Mouse (Mus musculus): ENCODE results near the gene Ccdc124. TPM values are rescaled to one million over a fixed set of nuclear protein-coding genes. Genes with fewer than 3 reads are reported as not detected.
"Not testable (repeated sequence)": the region's sequence is repeated elsewhere in the genome, so short reads cannot be mapped to it uniquely, and the experiment has no call there.

Gene Ccdc124
- polyA plus RNA-seq, 1 experiment from 2014 or later, result 102 TPM

DNA sequence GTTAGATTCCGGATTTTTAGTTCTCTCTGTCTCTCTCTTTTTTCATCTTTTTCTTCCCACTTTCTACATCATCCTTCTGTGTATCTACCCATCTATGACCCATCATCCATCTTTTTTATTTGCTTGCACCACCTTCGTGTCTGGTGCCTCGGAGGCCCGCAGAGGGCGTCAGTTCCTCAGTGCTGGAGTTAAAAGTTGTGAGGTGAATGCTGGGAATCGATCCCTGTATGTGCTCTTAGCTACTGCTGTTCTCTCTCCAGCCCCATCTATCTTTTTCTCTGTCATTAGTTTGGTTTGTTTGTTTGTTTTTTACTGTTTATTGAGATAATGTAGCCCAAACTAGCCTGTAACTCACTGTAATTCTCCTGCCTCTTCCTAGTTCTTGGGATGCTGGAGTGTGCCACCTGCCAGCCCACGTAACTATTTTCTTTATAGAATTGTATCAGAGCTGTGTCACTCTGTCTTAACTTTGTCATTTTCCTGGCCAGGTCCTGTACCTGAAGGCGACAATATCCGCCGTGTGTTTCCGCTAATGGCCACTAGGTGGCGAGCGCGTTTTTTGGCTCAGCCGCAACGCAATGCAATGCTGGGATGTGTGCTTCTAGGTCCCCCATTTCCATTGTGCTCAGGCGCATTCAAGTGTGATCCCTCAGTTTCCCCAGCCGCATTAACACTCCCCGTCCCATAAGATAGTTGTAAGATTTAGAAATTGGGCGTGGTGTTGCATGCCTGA, 24.1 kb upstream of the Ccdc124 start:
- Histone ChIP-seq H3K4me1 (ENCODE audit: control insufficient read depth, insufficient read depth, low read length) (peaks cover 13% of the 10 kb centered on the region; the same call in 1 of the 2 replicates), H3K36me3 (ENCODE audit: control insufficient read depth, insufficient read depth, low read length) (peaks cover 25% of the 10 kb centered on the region), H3K27me3 (ENCODE audit: control insufficient read depth, insufficient read depth, low read length) (peaks cover 5% of the 10 kb centered on the region), H3K9ac (replicated peaks; ENCODE audit: low read depth, low read length) (peak overlapping the region; percentile 92), H3K9me3 (ENCODE audit: control insufficient read depth, low read depth, low read length) (no peaks in the 10 kb centered on the region), H3K4me2 (replicated peaks; ENCODE audit: low read depth, low read length) (peak overlapping the region; percentile 65), H3K27ac (ENCODE audit: low read length) (peak overlapping the region; percentile 77), H3K4me3 (ENCODE audit: low read depth, low read length) (peak overlapping the region; percentile 84)
- peak; percentile 33; the same call in 1 of the 2 replicates for ATAC-seq (ENCODE audit: insufficient number of reproducible peaks, insufficient read depth, low FRiP score, low read depth)
- WGBS, result under 1% methylated on average over 20 of the region's 20 CpGs

- Histone ChIP-seq H3K4me2 (replicated peaks; ENCODE audit: low read depth, low read length) (peak within 1 kb of the TSS; percentile 87), H3K27ac (ENCODE audit: low read length) (peak within 1 kb of the TSS; percentile 77), H3K9ac (replicated peaks; ENCODE audit: low read depth, low read length) (peak within 1 kb of the TSS; percentile 92), H3K36me3 (ENCODE audit: control insufficient read depth, insufficient read depth, low read length) (peaks cover 25% of the 10 kb centered on the region), H3K27me3 (ENCODE audit: control insufficient read depth, insufficient read depth, low read length) (peaks cover 9% of the 10 kb centered on the region), H3K4me1 (ENCODE audit: control insufficient read depth, insufficient read depth, low read length) (peaks cover 20% of the 10 kb centered on the region; the same call in 1 of the 2 replicates), H3K9me3 (ENCODE audit: control insufficient read depth, low read depth, low read length) (no peaks in the 10 kb centered on the region), H3K4me3 (ENCODE audit: low read depth, low read length) (peak within 1 kb of the TSS; percentile 84)
- WGBS, result under 1% methylated on average over 57 of the region's 60 CpGs
- peak; percentile 98 for ATAC-seq (ENCODE audit: insufficient number of reproducible peaks, insufficient read depth, low FRiP score, low read depth)
Measured at GRCm38 (mm10) chr8:70897021-70897680, 23.4 kb upstream of the Ccdc124 start, which contains the start of gene Rpl18a. Gene Rpl18a (minus strand): TSS chr8:70897412.

- H3K9ac ChIP-seq (replicated peaks; ENCODE audit: low read depth, low read length), result peak overlapping the region; percentile 92
- H3K36me3 ChIP-seq (ENCODE audit: control insufficient read depth, insufficient read depth, low read length), result peaks cover 25% of the 10 kb centered on the region
- no peaks in the 10 kb centered on the region for H3K9me3 ChIP-seq (ENCODE audit: control insufficient read depth, low read depth, low read length)
- WGBS, result 2% methylated on average over 25 of the region's 25 CpGs
- peaks cover 20% of the 10 kb centered on the region; the same call in 1 of the 2 replicates for H3K4me1 ChIP-seq (ENCODE audit: control insufficient read depth, insufficient read depth, low read length)
- peak overlapping the region; percentile 84 for H3K4me3 ChIP-seq (ENCODE audit: low read depth, low read length)
- peaks cover 16% of the 10 kb centered on the region for H3K27me3 ChIP-seq (ENCODE audit: control insufficient read depth, insufficient read depth, low read length)
- peak overlapping the region; percentile 58; the same call in 1 of the 2 replicates for H3K27ac ChIP-seq (ENCODE audit: low read length)
- no peak for ATAC-seq (ENCODE audit: insufficient number of reproducible peaks, insufficient read depth, low FRiP score, low read depth)
- peak overlapping the region; percentile 87 for H3K4me2 ChIP-seq (replicated peaks; ENCODE audit: low read depth, low read length)
Measured at GRCm38 (mm10) chr8:70896316-70897020, 22.7 kb upstream of the Ccdc124 start.

DNA sequence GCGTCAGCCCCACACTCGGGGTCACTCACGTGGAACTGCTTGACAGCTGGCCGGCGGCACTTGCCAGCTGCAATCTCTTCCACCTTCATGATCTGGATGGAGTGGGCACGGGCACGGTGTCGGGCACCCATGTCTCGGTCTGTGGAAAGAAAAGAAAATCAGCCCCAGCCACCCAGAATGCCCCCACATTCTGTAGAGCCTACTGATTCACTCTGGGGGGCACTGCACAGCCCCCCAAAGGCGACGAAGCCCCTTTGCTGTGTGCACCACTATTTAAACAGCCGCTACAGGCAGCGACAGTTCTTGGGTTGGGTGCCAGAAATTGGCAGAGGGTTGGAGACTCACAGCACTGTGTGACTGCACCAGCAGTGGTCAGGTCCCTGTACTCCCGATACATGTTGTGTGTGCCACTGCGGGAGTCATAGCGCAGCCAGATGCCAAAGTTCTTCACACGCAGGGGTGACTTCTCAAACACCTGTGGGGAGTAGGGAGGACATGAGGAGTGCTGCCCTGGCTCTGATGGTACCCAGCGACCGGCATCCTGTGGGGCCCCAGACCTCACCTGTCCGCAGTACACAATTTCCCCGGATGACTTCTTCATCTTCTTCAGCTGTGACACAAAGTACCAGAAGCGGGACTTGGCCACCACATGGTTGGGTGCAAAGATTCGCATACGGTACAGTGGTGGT, 22.0 kb upstream of the Ccdc124 start:
- peak overlapping the region; percentile 92 for H3K9ac ChIP-seq (replicated peaks; ENCODE audit: low read depth, low read length)
- not testable (repeated sequence) for ATAC-seq (ENCODE audit: insufficient number of reproducible peaks, insufficient read depth, low FRiP score, low read depth)
- 84% methylated on average over 22 of the region's 24 CpGs for WGBS

GRCm38 (mm10) chr8:70894771-70895545, 21.2 kb upstream of the Ccdc124 start:
- ATAC-seq (ENCODE audit: insufficient number of reproducible peaks, insufficient read depth, low FRiP score, low read depth), result no peak
- H3K27ac ChIP-seq (ENCODE audit: low read length), result no peak overlapping the region
- H3K4me3 ChIP-seq (ENCODE audit: low read depth, low read length), result no peak overlapping the region
- no peak overlapping the region for H3K9ac ChIP-seq (replicated peaks; ENCODE audit: low read depth, low read length)
- H3K4me1 ChIP-seq (ENCODE audit: control insufficient read depth, insufficient read depth, low read length), result peaks cover 20% of the 10 kb centered on the region; the same call in 1 of the 2 replicates
- peaks cover 25% of the 10 kb centered on the region for H3K36me3 ChIP-seq (ENCODE audit: control insufficient read depth, insufficient read depth, low read length)
- no peak overlapping the region for H3K4me2 ChIP-seq (replicated peaks; ENCODE audit: low read depth, low read length)
- H3K9me3 ChIP-seq (ENCODE audit: control insufficient read depth, low read depth, low read length), result no peaks in the 10 kb centered on the region
- peaks cover 20% of the 10 kb centered on the region for H3K27me3 ChIP-seq (ENCODE audit: control insufficient read depth, insufficient read depth, low read length)
- WGBS, result 95% methylated on average over 8 of the region's 8 CpGs

More for the DNA sequence above, 22.0 kb upstream of the Ccdc124 start:
- H3K27ac ChIP-seq (ENCODE audit: low read length); H3K9me3 ChIP-seq (ENCODE audit: control insufficient read depth, low read depth, low read length): not testable (repeated sequence)
- Histone ChIP-seq H3K36me3 (ENCODE audit: control insufficient read depth, insufficient read depth, low read length) (peaks cover 25% of the 10 kb centered on the region), H3K4me2 (replicated peaks; ENCODE audit: low read depth, low read length) (peak overlapping the region; percentile 87), H3K4me3 (ENCODE audit: low read depth, low read length) (peak overlapping the region; percentile 84), H3K4me1 (ENCODE audit: control insufficient read depth, insufficient read depth, low read length) (peaks cover 20% of the 10 kb centered on the region; the same call in 1 of the 2 replicates), H3K27me3 (ENCODE audit: control insufficient read depth, insufficient read depth, low read length) (peaks cover 20% of the 10 kb centered on the region)

- Histone ChIP-seq H3K36me3 (ENCODE audit: control insufficient read depth, insufficient read depth, low read length) (peaks cover 25% of the 10 kb centered on the region), H3K4me3 (ENCODE audit: low read depth, low read length) (no peak overlapping the region), H3K4me1 (ENCODE audit: control insufficient read depth, insufficient read depth, low read length) (peaks cover 20% of the 10 kb centered on the region; the same call in 1 of the 2 replicates), H3K9ac (replicated peaks; ENCODE audit: low read depth, low read length) (no peak overlapping the region), H3K4me2 (replicated peaks; ENCODE audit: low read depth, low read length) (no peak overlapping the region), H3K9me3 (ENCODE audit: control insufficient read depth, low read depth, low read length) (no peaks in the 10 kb centered on the region), H3K27ac (ENCODE audit: low read length) (no peak overlapping the region), H3K27me3 (ENCODE audit: control insufficient read depth, insufficient read depth, low read length) (peaks cover 20% of the 10 kb centered on the region)
- no peak for ATAC-seq (ENCODE audit: insufficient number of reproducible peaks, insufficient read depth, low FRiP score, low read depth)
- WGBS, result 65% methylated on average over 2 of the region's 2 CpGs
Measured at GRCm38 (mm10) chr8:70894385-70894720, 20.6 kb upstream of the Ccdc124 start.

- Histone ChIP-seq H3K27me3 (ENCODE audit: control insufficient read depth, insufficient read depth, low read length) (peaks cover 20% of the 10 kb centered on the region), H3K9me3 (ENCODE audit: control insufficient read depth, low read depth, low read length) (no peaks in the 10 kb centered on the region), H3K4me1 (ENCODE audit: control insufficient read depth, insufficient read depth, low read length) (peaks cover 20% of the 10 kb centered on the region; the same call in 1 of the 2 replicates), H3K4me2 (replicated peaks; ENCODE audit: low read depth, low read length) (no peak overlapping the region), H3K9ac (replicated peaks; ENCODE audit: low read depth, low read length) (no peak overlapping the region), H3K4me3 (ENCODE audit: low read depth, low read length) (no peak overlapping the region), H3K36me3 (ENCODE audit: control insufficient read depth, insufficient read depth, low read length) (peaks cover 25% of the 10 kb centered on the region), H3K27ac (ENCODE audit: low read length) (no peak overlapping the region)
- ATAC-seq (ENCODE audit: insufficient number of reproducible peaks, insufficient read depth, low FRiP score, low read depth), result no peak
- WGBS, result 27% methylated on average over 12 of the region's 12 CpGs
Measured at GRCm38 (mm10) chr8:70893656-70894384, 20.1 kb upstream of the Ccdc124 start.

All from stomach, embryonic 14.5 days (tissue).